Mouse (Mus musculus) heart, embryonic 14.5 days (tissue): ENCODE measurements around the gene Gm10283. TPM values are rescaled to one million over a fixed set of nuclear protein-coding genes. Genes with fewer than 3 reads are reported as not detected.

ENCODE experiments used
- ATAC-seq: fragments of 200-750 bp; cut with Nextera tagmentation; 2 replicates; pipeline ENCODE4 v1.8.0; 2017; ENCODE audit warnings: low read depth, moderate TSS enrichment; ENCODE audit not compliant: insufficient number of reproducible peaks, insufficient read depth, low FRiP score
- H3K27ac ChIP-seq, 2 experiments: fragments of 200-500 bp in 1 of 2; fragments of 300-500 bp in 1 of 2; sonication (generic) in 1 of 2; replicated peaks in 1 of 2; 2 replicates each; pipeline ENCODE4 v1.5.1; 2012 to 2014; ENCODE audit warnings: low read depth in 2 of 2, low read length in 2 of 2, control low read depth in 1 of 2, mild to moderate bottlenecking in 1 of 2, mixed read lengths in 1 of 2; ENCODE audit not compliant: control insufficient read depth in 1 of 2, insufficient read depth in 1 of 2
- H3K27me3 ChIP-seq: fragments of 300-500 bp; sonication (generic); 2 replicates; pipeline ENCODE4 v1.6.1; 2014; ENCODE audit warnings: mild to moderate bottlenecking, low read length, control low read depth; ENCODE audit not compliant: control insufficient read depth, insufficient read depth
- H3K36me3 ChIP-seq: fragments of 300-500 bp; sonication (generic); 2 replicates; pipeline ENCODE4 v1.6.1; 2014; ENCODE audit warnings: mild to moderate bottlenecking, control low read depth, low read length, mixed read lengths; ENCODE audit not compliant: control insufficient read depth, insufficient read depth
- H3K4me1 ChIP-seq, 2 experiments: fragments of 200-500 bp in 1 of 2; fragments of 300-500 bp in 1 of 2; sonication (generic) in 1 of 2; 2 replicates each; pipeline ENCODE4 v1.6.1; 2012 to 2014; ENCODE audit warnings: low read length in 2 of 2, control low read depth in 1 of 2, mixed read lengths in 1 of 2; ENCODE audit not compliant: control insufficient read depth in 2 of 2, insufficient read depth in 2 of 2
- H3K4me2 ChIP-seq: fragments of 300-500 bp; sonication (generic); 2 replicates; pipeline ENCODE4 v1.6.1; 2014; ENCODE audit warnings: mild to moderate bottlenecking, low read length
- H3K4me3 ChIP-seq, 2 experiments: fragments of 200-500 bp in 1 of 2; fragments of 300-500 bp in 1 of 2; sonication (generic) in 1 of 2; 2 replicates each; pipeline ENCODE4 v1.5.1; 2012 to 2014; ENCODE audit warnings: low read length in 2 of 2, mild to moderate bottlenecking in 2 of 2, control low read depth in 1 of 2, low read depth in 1 of 2, moderate library complexity in 1 of 2; ENCODE audit not compliant: control insufficient read depth in 1 of 2, insufficient read depth in 1 of 2
- H3K9ac ChIP-seq: fragments of 300-500 bp; sonication (generic); 2 replicates; pipeline ENCODE4 v1.6.1; 2014; ENCODE audit warnings: mild to moderate bottlenecking, low read length
- H3K9me3 ChIP-seq: fragments of 300-500 bp; sonication (generic); 2 replicates; pipeline ENCODE4 v1.6.1; 2016; ENCODE audit warnings: low read length, control low read depth; ENCODE audit not compliant: control insufficient read depth
- WGBS: fragments of 180-500 bp; shearing (Covaris S2); extraction: QIAGEN DNeasy Blood & Tissue Kit; methylation state at CpG from one replicate; pipeline ENCODE4 v1.1.7; 2014; 5-methylcytosine and 5-hydroxymethylcytosine counted together
- polyA plus RNA-seq: library from polyadenylated mRNA; unstranded; fragments of >200 nt; fragmentation: Nextera tagmentation; extraction: Ambion mirVana; gene quantifications from 2 replicates; pipeline ENCODE4 v1.2.1, GENCODE M21; 2014

The Gm10283 gene
- polyA plus RNA-seq, 1 experiment from 2014 or later = not detected

GRCm38 (mm10) chr8:60406358-60406757 lies 96.6 kb downstream of the Gm10283 start:
- H3K9me3 ChIP-seq = no peaks in the 10 kb centered on the region
- H3K4me3 ChIP-seq = no peak overlapping the region
- no peaks in the 10 kb centered on the region for H3K27me3 ChIP-seq
- 64% methylated on average over 8 of the region's 8 CpGs for WGBS
- ATAC-seq = no peak; the same call in 1 of the 2 replicates
- H3K9ac ChIP-seq = no peak overlapping the region
- H3K27ac ChIP-seq = no peak overlapping the region
- H3K36me3 ChIP-seq = no peaks in the 10 kb centered on the region
- peaks cover 0 to 8% of the 10 kb centered on the region in 2 experiments; a peak in 1 of 4 replicates for H3K4me1 ChIP-seq
- H3K4me2 ChIP-seq = no peak overlapping the region

DNA sequence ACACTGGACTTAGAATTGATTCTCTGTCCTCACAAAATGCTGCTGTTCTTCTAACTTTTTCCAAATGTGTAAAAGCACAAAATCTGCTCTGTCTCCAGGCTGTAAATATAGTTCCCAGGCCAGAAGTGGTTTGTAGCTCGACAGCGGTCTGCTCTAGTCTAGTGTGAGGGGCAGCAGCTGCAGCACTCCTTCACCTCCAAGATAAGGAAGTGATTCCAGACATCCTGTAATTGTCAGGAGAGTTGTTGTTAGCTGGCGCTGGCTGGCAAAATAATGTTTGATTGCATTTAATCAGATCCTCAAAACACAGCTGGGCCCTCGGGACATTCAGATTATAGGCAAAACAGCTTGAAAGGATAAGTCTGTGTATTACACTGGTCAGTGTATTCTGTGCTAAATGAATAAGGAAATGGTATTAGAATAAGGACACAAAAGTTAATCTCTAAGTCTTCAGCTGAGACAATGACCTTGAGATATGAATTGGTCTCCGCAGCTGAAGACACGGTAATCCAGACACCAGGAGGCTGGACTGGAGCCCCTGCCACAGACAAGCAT lies 97.9 kb downstream of the Gm10283 start:
- H3K4me1 ChIP-seq = peaks cover 0 to 8% of the 10 kb centered on the region in 2 experiments; a peak in 1 of 4 replicates
- no peak overlapping the region for H3K4me3 ChIP-seq
- no peak overlapping the region for H3K9ac ChIP-seq
- 9% methylated on average over 6 of the region's 6 CpGs for WGBS
- no peaks in the 10 kb centered on the region for H3K36me3 ChIP-seq
- peak overlapping the region in 1 of 2 experiments; percentile 38; a peak in 1 of 4 replicates for H3K27ac ChIP-seq
- peak; percentile 79 for ATAC-seq
- no peaks in the 10 kb centered on the region for H3K27me3 ChIP-seq
- no peak overlapping the region for H3K4me2 ChIP-seq
- no peaks in the 10 kb centered on the region for H3K9me3 ChIP-seq

- no peaks in the 10 kb centered on the region for H3K4me1 ChIP-seq
- no peaks in the 10 kb centered on the region for H3K36me3 ChIP-seq
- no peak for ATAC-seq
- no peak overlapping the region for H3K27ac ChIP-seq
- no peak overlapping the region for H3K9ac ChIP-seq
- 68% methylated on average over 4 of the region's 4 CpGs for WGBS
- no peak overlapping the region for H3K4me2 ChIP-seq
- H3K27me3 ChIP-seq = no peaks in the 10 kb centered on the region
- H3K4me3 ChIP-seq = no peak overlapping the region
- no peaks in the 10 kb centered on the region for H3K9me3 ChIP-seq
These were observed 109.3 kb downstream of the Gm10283 start for GRCm38 (mm10) chr8:60393675-60394074.

GRCm38 (mm10) chr8:60386589-60386988 lies 116.4 kb downstream of the Gm10283 start:
- H3K36me3 ChIP-seq = no peaks in the 10 kb centered on the region
- 82% methylated on average over 2 of the region's 2 CpGs for WGBS
- ATAC-seq = no peak

More at GRCm38 (mm10) chr8:60386589-60386988, 116.4 kb downstream of the Gm10283 start:
- H3K9me3 ChIP-seq = no peaks in the 10 kb centered on the region
- no peaks in the 10 kb centered on the region for H3K4me1 ChIP-seq
- no peak overlapping the region for H3K4me2 ChIP-seq
- no peak overlapping the region for H3K27ac ChIP-seq
- no peak overlapping the region for H3K4me3 ChIP-seq
- H3K9ac ChIP-seq = no peak overlapping the region
- H3K27me3 ChIP-seq = 0 out of 2 replicates have a peak, but pooled peaks cover 4% of the 10 kb centered on the region

Other genes starting within 250 kb of the Gm10283 start
- 0.41 TPM in 1 of 2 replicates, not detected in the other for gene Aadat, start 2.7 kb upstream of the Gm10283 start, polyA plus RNA-seq
- gene Mfap3l, start 129.6 kb upstream of the Gm10283 start, polyA plus RNA-seq = 0.80 and 1.0 TPM in 2 replicates